Mouse (Mus musculus): ENCODE results near the gene Gnl1. TPM values are rescaled to one million over a fixed set of nuclear protein-coding genes. Genes with fewer than 3 reads are reported as not detected.
"Not testable (repeated sequence)": the region's sequence is repeated elsewhere in the genome, so short reads cannot be mapped to it uniquely, and the experiment has no call there.

The Gnl1 gene
- polyA plus RNA-seq, 1 experiment from 2014 or later = 29.6 TPM

DNA sequence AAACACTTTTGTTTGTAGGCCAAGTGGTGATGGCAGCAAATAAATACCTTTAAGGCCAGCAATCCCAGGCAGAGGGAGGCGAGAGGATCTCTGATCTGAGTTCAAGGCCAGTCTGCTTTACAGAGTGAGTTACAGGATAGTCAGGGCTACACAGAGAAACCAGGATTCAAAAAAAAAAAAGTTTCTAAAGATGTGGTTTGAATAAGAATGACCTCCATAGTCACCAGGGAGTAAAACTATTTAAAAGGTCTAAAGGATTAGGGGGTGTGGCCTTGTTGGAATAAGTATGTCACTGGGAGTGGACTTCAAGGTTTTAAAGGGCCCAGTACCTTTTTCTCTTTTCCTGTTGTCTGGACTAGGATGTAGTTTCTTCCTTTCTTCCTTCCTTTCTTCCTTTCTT is 39.7 kb upstream of the Gnl1 start:
- no peak for DNase-seq (ENCODE audit: low spot score)
- H3K36me3 ChIP-seq (ENCODE audit: insufficient read depth, low read length) = no peaks in the 10 kb centered on the region
- no peak overlapping the region for H3K27ac ChIP-seq (ENCODE audit: low read length)
- no peak for ATAC-seq
- H3K4me1 ChIP-seq (ENCODE audit: insufficient read depth, low read depth, low read length) = no peaks in the 10 kb centered on the region
- no peaks in the 10 kb centered on the region for H3K9me3 ChIP-seq (ENCODE audit: low read length)
- H3K27me3 ChIP-seq (replicated peaks; ENCODE audit: insufficient read depth, low read length) = no peaks in the 10 kb centered on the region
- H3K4me3 ChIP-seq (ENCODE audit: low read depth, low read length) = no peak overlapping the region
- no peak overlapping the region for H3K9ac ChIP-seq (replicated peaks; ENCODE audit: low read depth)
- H3K4me2 ChIP-seq (replicated peaks; ENCODE audit: low read depth, low read length) = no peak overlapping the region
- no peak for TF ChIP-seq CTCF (IDR thresholded peaks at IDR 0.05)
- no peak for TF ChIP-seq EP300 (IDR thresholded peaks at IDR 0.05)
- WGBS = 52% methylated on average over 1 of the region's 1 CpGs

DNA sequence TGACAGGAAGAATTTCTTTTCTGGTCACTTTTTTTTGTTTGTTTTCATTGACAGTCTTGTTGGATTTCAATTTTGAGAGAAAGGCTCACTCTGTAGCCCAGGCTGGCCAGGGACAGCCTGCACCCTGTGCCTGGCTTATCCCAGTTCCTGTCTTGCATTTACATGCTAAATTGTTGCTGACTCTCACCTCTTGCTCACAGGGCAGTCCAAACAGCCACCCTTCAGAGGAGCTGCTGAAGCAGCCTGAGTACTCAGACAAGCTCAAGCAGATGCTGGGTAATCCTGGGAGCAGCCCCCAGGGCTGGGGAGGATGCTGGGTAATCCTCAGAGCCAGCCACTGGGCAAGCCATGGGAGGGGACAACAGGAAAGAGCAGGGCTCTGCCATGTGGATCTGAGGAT is 28.7 kb upstream of the Gnl1 start:
- H3K4me1 ChIP-seq (ENCODE audit: insufficient read depth, low read depth, low read length); H3K9me3 ChIP-seq (ENCODE audit: low read length); DNase-seq (ENCODE audit: low spot score); H3K36me3 ChIP-seq (ENCODE audit: insufficient read depth, low read length); ATAC-seq; H3K27me3 ChIP-seq (replicated peaks; ENCODE audit: insufficient read depth, low read length); H3K27ac ChIP-seq (ENCODE audit: low read length); H3K9ac ChIP-seq (replicated peaks; ENCODE audit: low read depth); H3K4me2 ChIP-seq (replicated peaks; ENCODE audit: low read depth, low read length); H3K4me3 ChIP-seq (ENCODE audit: low read depth, low read length): not testable (repeated sequence)

DNA sequence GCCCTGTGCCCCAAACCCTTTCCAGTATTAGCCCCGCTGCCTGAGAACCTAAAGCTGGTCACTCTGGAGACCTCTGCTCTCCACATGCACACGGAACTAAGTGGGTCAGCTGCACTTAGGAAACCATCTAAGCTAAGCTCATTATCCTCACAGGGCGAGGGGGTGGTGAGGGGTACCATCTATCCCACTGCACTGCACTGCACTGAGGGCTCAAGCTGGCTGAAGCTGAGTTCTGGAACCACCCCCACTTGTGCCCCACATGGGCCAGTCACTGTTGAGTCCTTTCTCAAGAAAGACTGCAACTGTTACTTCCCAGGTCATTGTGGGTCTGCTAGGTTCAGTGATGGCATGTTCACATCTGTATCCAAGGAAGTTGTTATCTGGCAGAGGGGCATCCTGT is 27.1 kb upstream of the Gnl1 start:
- not testable (repeated sequence) for H3K4me1 ChIP-seq (ENCODE audit: insufficient read depth, low read depth, low read length); DNase-seq (ENCODE audit: low spot score); H3K4me2 ChIP-seq (replicated peaks; ENCODE audit: low read depth, low read length); H3K9me3 ChIP-seq (ENCODE audit: low read length); H3K9ac ChIP-seq (replicated peaks; ENCODE audit: low read depth); ATAC-seq; H3K27ac ChIP-seq (ENCODE audit: low read length); H3K4me3 ChIP-seq (ENCODE audit: low read depth, low read length); H3K27me3 ChIP-seq (replicated peaks; ENCODE audit: insufficient read depth, low read length)
- peaks cover 16% of the 10 kb centered on the region for H3K36me3 ChIP-seq (ENCODE audit: insufficient read depth, low read length)
- 82% methylated on average over 2 of the region's 3 CpGs for WGBS

DNA sequence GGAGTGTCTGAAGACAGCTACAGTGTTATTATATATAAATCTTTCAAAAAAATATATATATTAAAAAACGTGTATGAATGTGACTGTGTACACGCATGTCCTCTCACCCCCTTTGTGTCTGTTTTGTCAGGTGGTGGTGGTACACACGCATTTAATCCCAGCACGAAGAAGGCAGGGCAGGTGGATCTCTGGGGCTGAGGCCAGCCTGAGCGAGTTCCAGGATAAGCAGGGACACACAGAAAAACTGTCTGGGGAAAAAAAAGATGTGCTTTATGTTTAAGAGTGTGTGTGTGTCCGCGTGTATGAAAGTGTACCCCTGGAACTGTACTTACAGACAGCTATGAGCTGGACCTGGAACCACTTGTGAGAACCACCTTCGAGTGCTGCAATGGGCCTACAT is 25.0 kb upstream of the Gnl1 start:
- DNase-seq (ENCODE audit: low spot score) = no peak

DNA sequence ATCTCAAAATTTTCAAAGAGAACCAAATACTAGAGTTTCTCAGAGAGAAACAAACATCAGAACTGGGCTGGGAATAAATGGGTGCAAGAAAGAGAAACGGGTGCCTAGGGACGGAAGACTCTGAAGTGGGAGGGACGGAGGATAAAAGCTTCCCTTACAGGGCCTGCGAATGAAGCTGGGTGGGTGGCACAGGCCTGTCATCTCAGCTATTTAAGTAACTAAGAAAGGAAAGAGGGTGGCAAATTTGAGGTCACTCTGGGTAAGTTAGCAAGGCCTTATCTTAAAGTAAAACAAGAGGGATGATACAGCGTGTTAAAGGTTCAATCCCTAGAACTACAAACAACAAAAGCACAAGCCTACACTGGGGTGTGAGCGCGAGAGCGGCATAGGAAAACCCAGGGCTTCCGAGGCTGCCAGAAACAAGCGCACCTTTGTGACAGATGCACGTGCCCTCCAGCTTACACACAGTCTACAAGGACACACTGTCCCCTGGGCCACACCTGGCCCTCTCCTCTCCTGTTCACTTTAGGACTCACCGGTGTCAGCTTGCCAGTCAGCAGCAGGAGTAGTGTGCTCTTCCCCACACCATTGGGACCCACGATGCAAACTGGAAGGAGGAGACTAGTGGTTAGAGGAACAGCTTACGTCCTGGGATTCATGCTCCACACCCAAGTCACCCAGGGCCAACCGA is 21.0 kb upstream of the Gnl1 start:
- ATAC-seq (no peak), DNase-seq (ENCODE audit: low spot score) (no peak)
- no peaks in the 10 kb centered on the region for H3K27me3 ChIP-seq (replicated peaks; ENCODE audit: insufficient read depth, low read length)
- H3K4me3 ChIP-seq (ENCODE audit: low read depth, low read length) = no peak overlapping the region
- no peak overlapping the region for H3K9ac ChIP-seq (replicated peaks; ENCODE audit: low read depth)
- H3K9me3 ChIP-seq (ENCODE audit: low read length) = no peaks in the 10 kb centered on the region
- H3K36me3 ChIP-seq (ENCODE audit: insufficient read depth, low read length) = peaks cover 66% of the 10 kb centered on the region
- WGBS = 95% methylated on average over 15 of the region's 15 CpGs
- no peak overlapping the region for H3K4me2 ChIP-seq (replicated peaks; ENCODE audit: low read depth, low read length)
- no peak overlapping the region for H3K27ac ChIP-seq (ENCODE audit: low read length)
- TF ChIP-seq EP300 (IDR thresholded peaks at IDR 0.05) = no peak
- no peak for TF ChIP-seq CTCF (IDR thresholded peaks at IDR 0.05)
- H3K4me1 ChIP-seq (ENCODE audit: insufficient read depth, low read depth, low read length) = no peaks in the 10 kb centered on the region

More for the DNA sequence above, 25.0 kb upstream of the Gnl1 start:
- H3K9ac ChIP-seq (replicated peaks; ENCODE audit: low read depth) = no peak overlapping the region
- WGBS = 74% methylated on average over 8 of the region's 8 CpGs
- TF ChIP-seq EP300 (IDR thresholded peaks at IDR 0.05) (no peak), CTCF (IDR thresholded peaks at IDR 0.05) (no peak)
- H3K36me3 ChIP-seq (ENCODE audit: insufficient read depth, low read length) = peaks cover 35% of the 10 kb centered on the region
- H3K27me3 ChIP-seq (replicated peaks; ENCODE audit: insufficient read depth, low read length) = no peaks in the 10 kb centered on the region
- no peak overlapping the region for H3K4me3 ChIP-seq (ENCODE audit: low read depth, low read length)
- no peak for ATAC-seq
- no peak overlapping the region for H3K27ac ChIP-seq (ENCODE audit: low read length)
- no peak overlapping the region for H3K4me2 ChIP-seq (replicated peaks; ENCODE audit: low read depth, low read length)
- no peaks in the 10 kb centered on the region for H3K4me1 ChIP-seq (ENCODE audit: insufficient read depth, low read depth, low read length)
- no peaks in the 10 kb centered on the region for H3K9me3 ChIP-seq (ENCODE audit: low read length)

DNA sequence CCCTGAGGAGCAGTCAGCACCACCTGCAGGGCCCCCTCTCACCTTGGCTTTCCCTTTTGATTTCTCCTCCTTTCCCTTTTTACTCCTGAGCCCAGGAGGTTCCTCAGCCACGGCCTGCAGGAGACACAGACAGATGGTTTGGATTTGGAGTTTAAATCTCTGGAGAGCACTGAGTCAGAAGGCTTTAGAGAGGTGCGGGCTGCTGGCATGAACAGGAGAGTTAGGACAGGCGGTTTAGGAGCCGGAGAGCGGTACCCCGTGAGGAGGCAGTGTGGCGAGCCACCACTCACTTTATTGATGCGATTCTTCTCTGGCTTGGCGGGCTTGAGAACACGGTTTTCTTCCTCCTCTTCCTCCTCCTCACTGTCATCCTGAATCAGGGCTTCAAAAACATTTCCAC is 16.4 kb upstream of the Gnl1 start:
- TF ChIP-seq CTCF (IDR thresholded peaks at IDR 0.05) (no peak), EP300 (IDR thresholded peaks at IDR 0.05) (no peak)
- no peak for ATAC-seq
- Histone ChIP-seq H3K9me3 (ENCODE audit: low read length) (no peaks in the 10 kb centered on the region), H3K4me2 (replicated peaks; ENCODE audit: low read depth, low read length) (no peak overlapping the region), H3K9ac (replicated peaks; ENCODE audit: low read depth) (no peak overlapping the region), H3K36me3 (ENCODE audit: insufficient read depth, low read length) (peaks cover 44% of the 10 kb centered on the region; the same call in 1 of the 2 replicates), H3K4me3 (ENCODE audit: low read depth, low read length) (no peak overlapping the region), H3K27ac (ENCODE audit: low read length) (no peak overlapping the region), H3K27me3 (replicated peaks; ENCODE audit: insufficient read depth, low read length) (no peaks in the 10 kb centered on the region), H3K4me1 (ENCODE audit: insufficient read depth, low read depth, low read length) (no peaks in the 10 kb centered on the region)
- 86% methylated on average over 10 of the region's 10 CpGs for WGBS
- no peak for DNase-seq (ENCODE audit: low spot score)

DNA sequence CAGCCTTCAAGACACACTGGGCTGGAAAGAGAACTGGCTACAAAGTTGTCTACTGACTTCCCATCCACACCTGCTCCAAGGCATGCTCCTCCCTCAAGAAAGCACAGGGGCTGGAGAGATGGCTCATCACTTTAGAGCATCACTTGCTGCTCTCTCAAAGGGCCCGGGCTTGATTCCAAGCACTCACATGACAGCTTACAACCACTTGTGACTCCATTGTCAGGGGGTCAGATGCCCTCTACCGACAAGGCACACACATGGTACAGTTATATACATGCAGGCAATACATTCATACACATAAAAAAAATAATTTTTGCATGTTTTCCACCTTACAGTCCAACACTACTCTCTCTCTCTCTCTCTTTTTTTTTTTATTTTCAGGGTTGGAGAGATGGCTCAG is 12.0 kb upstream of the Gnl1 start:
- no peak overlapping the region for H3K9ac ChIP-seq (replicated peaks; ENCODE audit: low read depth)
- H3K27me3 ChIP-seq (replicated peaks; ENCODE audit: insufficient read depth, low read length) = no peaks in the 10 kb centered on the region
- no peaks in the 10 kb centered on the region for H3K9me3 ChIP-seq (ENCODE audit: low read length)
- TF ChIP-seq CTCF (IDR thresholded peaks at IDR 0.05) (no peak), EP300 (IDR thresholded peaks at IDR 0.05) (no peak)
- H3K36me3 ChIP-seq (ENCODE audit: insufficient read depth, low read length) = peaks cover 11% of the 10 kb centered on the region; the same call in 1 of the 2 replicates
- H3K27ac ChIP-seq (ENCODE audit: low read length) = no peak overlapping the region
- DNase-seq (ENCODE audit: low spot score) (no peak), ATAC-seq (no peak)
- H3K4me2 ChIP-seq (replicated peaks; ENCODE audit: low read depth, low read length) = no peak overlapping the region
- no peak overlapping the region for H3K4me3 ChIP-seq (ENCODE audit: low read depth, low read length)
- 88% methylated on average over 2 of the region's 2 CpGs for WGBS
- peaks cover 8% of the 10 kb centered on the region; the same call in 1 of the 2 replicates for H3K4me1 ChIP-seq (ENCODE audit: insufficient read depth, low read depth, low read length)

Measured in lung, postnatal 0 days (tissue).